Mouse (Mus musculus) MEL (cell line): ENCODE data around the gene Csf2ra.

ENCODE experiments used
- CTCF ChIP-seq, 3 experiments: IDR thresholded peaks in 2 of 3; conservative IDR thresholded peaks in 1 of 3; 2 replicates each; pipeline ENCODE4 v1.5.1; 2011 to 2012; ENCODE audit warnings: low read length in 3 of 3, low read depth in 2 of 3, mild to moderate bottlenecking in 2 of 3, improper control_type of control experiment in 1 of 3, inconsistent platforms in 1 of 3, mixed read lengths in 1 of 3, moderate library complexity in 1 of 3; ENCODE audit not compliant: control insufficient read depth in 1 of 3, insufficient read depth in 1 of 3, poor library complexity in 1 of 3, severe bottlenecking in 1 of 3
- EP300 ChIP-seq, 2 experiments: IDR thresholded peaks; 2 replicates each; pipeline ENCODE4 v1.6.1; 2011; ENCODE audit warnings: improper control_type of control experiment in 2 of 2, low read length in 2 of 2, low read depth in 1 of 2, mild to moderate bottlenecking in 1 of 2
- GATA1 ChIP-seq: IDR thresholded peaks from 2 replicates; pipeline ENCODE4 v1.6.1; 2011; ENCODE audit warnings: low read depth, low read length, improper control_type of control experiment
- POLR2A ChIP-seq, 2 experiments: IDR thresholded peaks; 2 replicates each; pipeline ENCODE4 v1.6.1; 2011 to 2012; ENCODE audit warnings: low read length in 2 of 2, mild to moderate bottlenecking in 2 of 2, control low read depth in 1 of 2, improper control_type of control experiment in 1 of 2, low read depth in 1 of 2, moderate library complexity in 1 of 2; ENCODE audit not compliant: control insufficient read depth in 1 of 2, insufficient read depth in 1 of 2, poor library complexity in 1 of 2
- TAL1 ChIP-seq: IDR thresholded peaks from 2 replicates; pipeline ENCODE4 v1.6.1; 2012; ENCODE audit warnings: mild to moderate bottlenecking, inconsistent platforms, low read length, moderate library complexity, mixed read lengths
- USF1 ChIP-seq: IDR thresholded peaks from 2 replicates; pipeline ENCODE4 v1.6.1; 2014; ENCODE audit warnings: low read depth, mild to moderate bottlenecking, inconsistent platforms, low read length, improper control_type of control experiment, moderate library complexity

DNA sequence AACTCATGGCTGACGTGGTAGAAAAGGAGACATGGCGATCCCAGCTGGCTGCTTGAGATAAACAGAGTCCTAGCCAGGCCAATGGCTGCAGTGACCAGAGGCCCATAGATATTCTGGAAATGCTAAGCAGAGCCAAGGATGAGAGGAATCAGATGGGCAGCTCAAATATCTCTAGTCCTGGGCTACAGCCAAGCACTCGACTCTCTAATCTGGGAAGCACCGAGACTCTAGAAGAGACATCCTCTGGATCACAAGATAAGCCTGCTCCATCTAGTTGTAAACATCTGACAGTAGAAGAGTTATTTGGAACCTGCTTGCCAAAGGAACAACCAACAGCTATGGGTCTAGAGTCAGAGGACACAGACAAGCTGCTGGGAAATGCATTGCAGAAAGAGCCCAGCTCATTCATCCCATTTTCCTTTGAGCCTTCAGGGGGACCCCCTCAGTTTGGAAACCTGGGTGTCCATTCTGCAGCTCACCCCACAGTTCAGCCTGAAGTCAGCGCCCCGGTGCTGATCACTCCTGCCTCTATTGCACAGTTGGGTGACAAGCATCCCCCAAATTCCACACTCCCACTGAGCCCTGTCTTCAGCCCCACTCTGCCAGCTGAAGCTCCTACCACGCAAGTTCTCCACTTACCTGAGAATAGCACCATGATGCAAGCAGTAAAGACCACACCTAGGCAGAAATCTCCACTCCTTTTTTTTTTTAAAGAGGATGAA lies 28.1 kb upstream of the Csf2ra start:
- TF ChIP-seq POLR2A (IDR thresholded peaks at IDR 0.05; ENCODE audit: control insufficient read depth in 1 of 2, insufficient read depth in 1 of 2, low read depth in 1 of 2, low read length in 2 of 2, poor library complexity in 1 of 2) (no peak), CTCF (IDR thresholded peaks at IDR 0.05 in 2 of 3, conservative IDR thresholded peaks at IDR 0.05 in 1 of 3; ENCODE audit: control insufficient read depth in 1 of 3, insufficient read depth in 1 of 3, low read depth in 2 of 3, low read length in 3 of 3, poor library complexity in 1 of 3, severe bottlenecking in 1 of 3) (no peak), USF1 (0 out of 2 replicates have a peak, but pooled peaks have one; percentile 12), EP300 (IDR thresholded peaks at IDR 0.05; ENCODE audit: low read depth in 1 of 2, low read length in 2 of 2) (peak; percentile 64 to 66), TAL1 (no peak), GATA1 (peak; percentile 52)
